Mouse (Mus musculus) MEL (cell line): Measurements from ENCODE around the gene Dync2h1. TPM values are rescaled to one million over a fixed set of nuclear protein-coding genes. Genes with fewer than 3 reads are reported as not detected.
A peak's percentile ranks its signal among the peaks of the same experiment; 100 is the strongest.

ENCODE experiments used
- DNase-seq: peaks from one replicate; pipeline ENCODE4 v3.0.0; 2011; ENCODE audit warnings: low read depth, low spot score
- H3K27ac ChIP-seq: 2 replicates; pipeline ENCODE4 v1.5.1; 2012; ENCODE audit warnings: low read depth, mild to moderate bottlenecking, control low read depth, low read length, moderate library complexity; ENCODE audit not compliant: control insufficient read depth
- H3K27me3 ChIP-seq, 2 experiments: fragments of 150-350 bp in 1 of 2; sonication (generic) in 1 of 2; 2 replicates each; pipeline ENCODE4 v1.6.1; 2012; ENCODE audit warnings: low read length in 2 of 2, mild to moderate bottlenecking in 2 of 2, improper control_type of control experiment in 1 of 2, moderate library complexity in 1 of 2; ENCODE audit not compliant: insufficient read depth in 2 of 2, control insufficient read depth in 1 of 2
- H3K36me3 ChIP-seq, 2 experiments: 2 replicates each; pipeline ENCODE4 v1.6.1; 2012 to 2014; ENCODE audit warnings: low read length in 2 of 2, improper control_type of control experiment in 1 of 2, inconsistent platforms in 1 of 2, mild to moderate bottlenecking in 1 of 2; ENCODE audit not compliant: insufficient read depth in 2 of 2, control insufficient read depth in 1 of 2
- H3K4me1 ChIP-seq, 2 experiments: fragments of 150-350 bp in 1 of 2; sonication (generic) in 1 of 2; 2 replicates each; pipeline ENCODE4 v1.6.1; 2012; ENCODE audit warnings: low read length in 2 of 2, improper control_type of control experiment in 1 of 2, mild to moderate bottlenecking in 1 of 2; ENCODE audit not compliant: insufficient read depth in 2 of 2, control insufficient read depth in 1 of 2
- H3K4me3 ChIP-seq, 2 experiments: fragments of 150-350 bp in 1 of 2; sonication (generic) in 1 of 2; 2 replicates each; pipeline ENCODE4 v1.5.1; 2012; ENCODE audit warnings: low read depth in 2 of 2, low read length in 2 of 2, mild to moderate bottlenecking in 2 of 2, moderate library complexity in 2 of 2, control low read depth in 1 of 2, improper control_type of control experiment in 1 of 2; ENCODE audit not compliant: control insufficient read depth in 1 of 2, insufficient read depth in 1 of 2
- H3K79me2 ChIP-seq: 2 replicates; pipeline ENCODE4 v1.6.1; 2012; ENCODE audit warnings: mild to moderate bottlenecking, low read length, moderate library complexity; ENCODE audit not compliant: control insufficient read depth, poor library complexity, insufficient read depth
- H3K9ac ChIP-seq: 2 replicates; pipeline ENCODE4 v1.6.1; 2012; ENCODE audit warnings: low read depth, mild to moderate bottlenecking, control low read depth, low read length, moderate library complexity; ENCODE audit not compliant: control insufficient read depth, poor library complexity, severe bottlenecking
- H3K9me3 ChIP-seq: fragments of 150-350 bp; sonication (generic); replicated peaks from 2 replicates; pipeline ENCODE4 v1.6.1; 2012; ENCODE audit warnings: mild to moderate bottlenecking, low read length, improper control_type of control experiment, moderate library complexity; ENCODE audit not compliant: insufficient read depth
- BHLHE40 ChIP-seq: IDR thresholded peaks from 2 replicates; pipeline ENCODE4 v1.6.1; 2012; ENCODE audit warnings: low read depth, mild to moderate bottlenecking, inconsistent platforms, low read length, improper control_type of control experiment, borderline replicate concordance
- E2F4 ChIP-seq: IDR thresholded peaks from 2 replicates; pipeline ENCODE4 v1.6.1; 2011; ENCODE audit warnings: low read depth, low read length, improper control_type of control experiment, borderline replicate concordance
- ELF1 ChIP-seq: IDR thresholded peaks from 2 replicates; pipeline ENCODE4 v1.6.1; 2014; ENCODE audit warnings: low read depth, mild to moderate bottlenecking, inconsistent platforms, low read length, improper control_type of control experiment, moderate library complexity
- EP300 ChIP-seq, 2 experiments: IDR thresholded peaks; 2 replicates each; pipeline ENCODE4 v1.6.1; 2011; ENCODE audit warnings: improper control_type of control experiment in 2 of 2, low read length in 2 of 2, low read depth in 1 of 2, mild to moderate bottlenecking in 1 of 2
- ETS1 ChIP-seq: IDR thresholded peaks from 2 replicates; pipeline ENCODE4 v1.6.1; 2012; ENCODE audit warnings: low read depth, mild to moderate bottlenecking, inconsistent platforms, low read length, improper control_type of control experiment, moderate library complexity
- GATA1 ChIP-seq: IDR thresholded peaks from 2 replicates; pipeline ENCODE4 v1.6.1; 2011; ENCODE audit warnings: low read depth, low read length, improper control_type of control experiment
- JUND ChIP-seq: IDR thresholded peaks from 2 replicates; pipeline ENCODE4 v1.6.1; 2011; ENCODE audit warnings: low read depth, mild to moderate bottlenecking, improper control_type of control experiment, low read length
- MAFK ChIP-seq: IDR thresholded peaks from 2 replicates; pipeline ENCODE4 v1.6.1; 2011; ENCODE audit warnings: low read depth, mild to moderate bottlenecking, low read length, improper control_type of control experiment, borderline replicate concordance
- MEF2A ChIP-seq: IDR thresholded peaks from 2 replicates; pipeline ENCODE4 v1.6.1; 2014; ENCODE audit warnings: low read depth, mild to moderate bottlenecking, inconsistent platforms, low read length, improper control_type of control experiment; ENCODE audit not compliant: poor library complexity, insufficient replicate concordance, severe bottlenecking; ENCODE audit errors: extremely low read depth
- MXI1 ChIP-seq: IDR thresholded peaks from 2 replicates; pipeline ENCODE4 v1.6.1; 2011; ENCODE audit warnings: mild to moderate bottlenecking, low read depth, low read length, improper control_type of control experiment
- MYC ChIP-seq: IDR thresholded peaks from 2 replicates; pipeline ENCODE4 v1.6.1; 2011; ENCODE audit warnings: low read depth, mild to moderate bottlenecking, low read length, improper control_type of control experiment, moderate library complexity
- NELFE ChIP-seq: IDR thresholded peaks from 2 replicates; pipeline ENCODE4 v1.6.1; 2011; ENCODE audit warnings: low read depth, low read length, improper control_type of control experiment
- POLR2AphosphoS2 ChIP-seq: IDR thresholded peaks from 2 replicates; pipeline ENCODE4 v1.6.1; 2011; ENCODE audit warnings: low read length, improper control_type of control experiment
- POLR2AphosphoS5 ChIP-seq: IDR thresholded peaks from 2 replicates; pipeline ENCODE4 v1.6.1; 2012; ENCODE audit warnings: low read depth, borderline replicate concordance, mild to moderate bottlenecking, inconsistent platforms, low read length, moderate library complexity, mixed read lengths
- RCOR1 ChIP-seq: IDR thresholded peaks from 2 replicates; pipeline ENCODE4 v1.6.1; 2012; ENCODE audit warnings: low read depth, mild to moderate bottlenecking, inconsistent platforms, low read length, improper control_type of control experiment
- SIN3A ChIP-seq: IDR thresholded peaks from 2 replicates; pipeline ENCODE4 v1.6.1; 2012; ENCODE audit warnings: low read length, improper control_type of control experiment, inconsistent platforms
- SMC3 ChIP-seq: IDR thresholded peaks from 2 replicates; pipeline ENCODE4 v1.6.1; 2011; ENCODE audit warnings: low read depth, low read length, improper control_type of control experiment
- TAL1 ChIP-seq: IDR thresholded peaks from 2 replicates; pipeline ENCODE4 v1.6.1; 2012; ENCODE audit warnings: mild to moderate bottlenecking, inconsistent platforms, low read length, moderate library complexity, mixed read lengths
- UBTF ChIP-seq: IDR thresholded peaks from 2 replicates; pipeline ENCODE4 v1.6.1; 2012; ENCODE audit warnings: low read depth, mild to moderate bottlenecking, inconsistent platforms, low read length, improper control_type of control experiment, moderate library complexity, borderline replicate concordance; ENCODE audit not compliant: insufficient read depth
- USF2 ChIP-seq, 2 experiments: IDR thresholded peaks; 2 replicates each; pipeline ENCODE4 v1.6.1; 2011 to 2012; ENCODE audit warnings: improper control_type of control experiment in 2 of 2, low read length in 2 of 2, borderline replicate concordance in 1 of 2, inconsistent platforms in 1 of 2, low read depth in 1 of 2, mild to moderate bottlenecking in 1 of 2; ENCODE audit not compliant: insufficient read depth in 1 of 2
- ZC3H11A ChIP-seq: IDR thresholded peaks from 2 replicates; pipeline ENCODE4 v1.6.1; 2012; ENCODE audit warnings: low read depth, mild to moderate bottlenecking, inconsistent platforms, low read length, improper control_type of control experiment
- ZMIZ1 ChIP-seq: IDR thresholded peaks from 2 replicates; pipeline ENCODE4 v1.6.1; 2012; ENCODE audit warnings: low read depth, mild to moderate bottlenecking, inconsistent platforms, low read length, improper control_type of control experiment, moderate library complexity
- polyA plus RNA-seq, 2 experiments: library from polyadenylated mRNA; stranded (reverse) in 1 of 2; unstranded in 1 of 2; fragments of >175 nt in 1 of 2; fragments of >200 nt in 1 of 2; gene quantifications; 2 replicates each; pipeline versions ENCODE4 v1.2.1 to v1.2.4; 2012; ENCODE audit warnings: low replicate concordance in 2 of 2, low read depth in 1 of 2; ENCODE audit not compliant: insufficient read length in 2 of 2, insufficient read depth in 1 of 2, missing spikeins in 1 of 2
- total RNA-seq: library from RNA; depleted of rRNA; stranded (reverse); fragments of 300-350 nt; gene quantifications from 2 replicates; pipeline ENCODE4 v1.2.3, GENCODE M21; 2012

Dync2h1 gene
- total and polyA plus RNA-seq, 3 experiments, result 3.2 to 4.5 TPM; not detected in 1

GRCm38 (mm10) chr9:6965006-6965405, 219.2 kb downstream of the Dync2h1 start:
- Histone ChIP-seq H3K4me3 (no peak overlapping the region), H3K79me2 (no peaks in the 10 kb centered on the region), H3K9ac (no peak overlapping the region), H3K4me1 (no peaks in the 10 kb centered on the region), H3K36me3 (no peaks in the 10 kb centered on the region), H3K27me3 (no peaks in the 10 kb centered on the region), H3K27ac (no peak overlapping the region), H3K9me3 (no peaks in the 10 kb centered on the region)
- TF ChIP-seq E2F4 (no peak), RCOR1 (no peak), BHLHE40 (no peak), POLR2AphosphoS5 (no peak), SMC3 (no peak), NELFE (no peak), USF2 (IDR thresholded peaks at IDR 0.05; ENCODE audit: borderline replicate concordance in 1 of 2, insufficient read depth in 1 of 2, low read depth in 1 of 2, low read length in 2 of 2) (no peak), EP300 (IDR thresholded peaks at IDR 0.05; ENCODE audit: low read depth in 1 of 2, low read length in 2 of 2) (no peak), UBTF (no peak), TAL1 (no peak), MEF2A (no peak), GATA1 (no peak), MXI1 (no peak), ELF1 (no peak)
- no peak for DNase-seq

GRCm38 (mm10) chr9:6958311-6958710, 225.9 kb downstream of the Dync2h1 start:
- no peak overlapping the region for H3K4me3 ChIP-seq
- DNase-seq, result peak; percentile 39
- H3K4me1 ChIP-seq, result no peaks in the 10 kb centered on the region
- no peak overlapping the region for H3K27ac ChIP-seq
- no peaks in the 10 kb centered on the region for H3K27me3 ChIP-seq
- H3K79me2 ChIP-seq, result no peaks in the 10 kb centered on the region
- no peaks in the 10 kb centered on the region for H3K9me3 ChIP-seq
- H3K9ac ChIP-seq, result no peak overlapping the region
- no peaks in the 10 kb centered on the region for H3K36me3 ChIP-seq
- TF ChIP-seq TAL1 (no peak), BHLHE40 (no peak), ZMIZ1 (no peak), POLR2AphosphoS5 (no peak), ELF1 (no peak), GATA1 (no peak), SMC3 (no peak), ZC3H11A (no peak), MYC (no peak), USF2 (IDR thresholded peaks at IDR 0.05; ENCODE audit: borderline replicate concordance in 1 of 2, insufficient read depth in 1 of 2, low read depth in 1 of 2, low read length in 2 of 2) (no peak), MAFK (0 out of 2 replicates have a peak, but pooled peaks have one; percentile 19), JUND (no peak), SIN3A (no peak), POLR2AphosphoS2 (no peak), ETS1 (peak; percentile 56; the same call in 1 of the 2 replicates), NELFE (no peak)
